Mouse (Mus musculus) urinary bladder, adult 2 months (tissue): Measurements from ENCODE around the gene Stt3b. TPM values are rescaled to one million over a fixed set of nuclear protein-coding genes. Genes with fewer than 3 reads are reported as not detected.
A peak's percentile ranks its signal among the peaks of the same experiment; 100 is the strongest.

Source experiments
- DNase-seq: peaks from one replicate; pipeline ENCODE4 v3.0.0; 2022; ENCODE audit warnings: low spot score
- polyA plus RNA-seq: library from polyadenylated mRNA; depleted of rRNA; stranded (reverse); fragments of >200 nt; gene quantifications from 2 replicates; pipeline ENCODE4 v1.2.3, GENCODE M21; 2012

The Stt3b gene
- polyA plus RNA-seq, 1 experiment = 65.7 TPM

- DNase-seq = no peak
Observed at GRCm38 (mm10) chr9:115318621-115319375, 8.6 kb upstream of the Stt3b start.

DNA sequence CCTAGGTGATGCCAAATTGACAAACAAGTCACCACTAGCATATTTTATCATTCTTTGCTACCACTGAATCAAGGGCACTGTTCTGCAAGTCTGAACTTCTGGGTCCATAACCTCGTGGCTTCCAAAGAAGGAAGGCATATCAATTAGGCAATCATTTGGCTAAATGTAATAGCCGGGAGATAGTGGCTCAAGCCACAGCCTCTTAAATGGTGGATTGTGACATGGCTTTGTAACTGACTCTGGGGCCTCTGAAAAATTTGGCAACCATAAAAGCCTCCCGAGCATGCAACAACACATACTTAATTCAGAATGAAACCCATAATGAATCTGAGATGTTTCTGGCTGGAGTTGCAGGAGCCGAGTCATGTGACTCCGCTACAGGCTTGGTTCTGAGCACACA, 6.8 kb upstream of the Stt3b start:
- DNase-seq = no peak

DNA sequence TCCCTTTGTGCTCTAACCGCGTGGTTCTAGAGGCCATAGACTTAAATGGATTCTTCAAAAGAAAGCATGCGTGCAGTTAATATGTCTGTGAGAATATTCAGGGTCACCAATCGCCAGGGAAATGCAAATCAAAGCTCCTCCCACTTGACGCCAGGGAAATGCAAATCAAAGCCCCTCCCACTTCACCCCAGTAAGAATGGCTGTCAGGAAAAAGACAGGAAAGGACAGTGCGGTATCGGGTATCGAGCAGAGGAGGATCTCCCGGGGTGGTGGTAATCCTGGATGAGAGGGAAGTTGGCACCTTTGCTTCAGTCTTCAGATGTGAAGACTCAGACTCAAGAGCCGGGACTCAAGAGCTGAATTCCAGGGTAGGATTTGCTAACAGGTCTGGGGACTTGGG, 4.3 kb upstream of the Stt3b start:
- no peak for DNase-seq

DNA sequence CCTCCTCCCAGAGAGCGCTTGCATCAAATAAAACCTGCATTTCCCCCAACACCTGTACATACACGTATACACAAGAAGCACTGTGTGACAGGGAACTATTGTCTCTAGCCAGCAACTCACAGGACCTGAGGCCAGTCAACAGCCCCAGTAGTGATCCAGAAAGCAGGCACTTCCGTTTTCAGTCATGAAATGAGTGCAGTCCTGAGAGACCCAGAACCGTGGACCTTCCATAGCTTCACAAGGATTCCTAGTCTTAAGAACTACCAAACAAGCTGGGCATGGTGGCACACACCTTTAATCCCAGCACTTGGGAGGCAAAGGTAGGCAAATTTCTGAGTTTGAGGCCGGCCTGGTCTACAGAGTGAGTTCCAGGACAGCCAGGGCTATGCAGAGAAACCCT, 3.6 kb upstream of the Stt3b start:
- DNase-seq = no peak

- DNase-seq = no peak
Observed at GRCm38 (mm10) chr9:115311223-115311520, 951 bp upstream of the Stt3b start.

DNA sequence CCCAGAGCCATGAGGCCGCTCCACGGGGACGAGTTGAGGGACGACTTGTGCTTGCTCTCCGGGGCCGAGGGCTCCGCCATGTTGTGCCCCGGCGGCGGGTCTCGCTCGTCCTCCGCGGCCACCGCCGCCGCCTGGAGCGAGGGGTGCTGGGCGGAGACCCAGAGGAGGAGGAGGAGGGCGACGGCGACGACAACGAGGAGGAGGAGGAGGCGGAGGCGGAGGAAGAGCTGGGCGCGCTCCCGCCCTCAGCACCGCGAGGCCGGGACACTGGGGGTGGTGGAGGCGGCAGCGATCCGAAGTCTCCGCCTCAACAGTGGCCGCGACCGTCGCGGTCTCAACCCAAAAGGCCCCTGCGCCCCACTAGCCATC, 260 bp downstream of the Stt3b start:
- DNase-seq = peak; percentile 82

- DNase-seq = no peak
Observed at GRCm38 (mm10) chr9:115309381-115309971, 745 bp downstream of the Stt3b start.

GRCm38 (mm10) chr9:115308941-115309380, 1.3 kb downstream of the Stt3b start:
- no peak for DNase-seq

DNA sequence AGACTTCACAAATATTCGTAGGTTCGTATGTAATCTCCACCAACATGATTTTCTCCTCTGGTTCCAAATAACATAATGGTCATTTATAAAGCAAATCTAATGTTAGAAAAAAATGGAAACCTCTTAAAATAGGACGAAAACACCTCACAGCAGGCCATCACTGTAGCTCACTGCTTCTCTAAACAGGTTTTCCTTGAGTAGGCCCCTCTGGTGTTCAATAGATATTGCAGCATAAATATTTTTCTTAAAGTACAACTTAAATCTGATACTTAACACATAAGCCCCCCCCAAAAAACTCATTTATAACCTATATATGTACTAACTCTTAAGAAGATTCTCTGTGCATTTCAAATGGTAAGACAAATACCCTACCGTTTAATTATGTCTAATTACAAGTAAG, 1.8 kb downstream of the Stt3b start:
- no peak for DNase-seq

- DNase-seq = no peak
Observed at GRCm38 (mm10) chr9:115306202-115306601, 4.0 kb downstream of the Stt3b start.

DNA sequence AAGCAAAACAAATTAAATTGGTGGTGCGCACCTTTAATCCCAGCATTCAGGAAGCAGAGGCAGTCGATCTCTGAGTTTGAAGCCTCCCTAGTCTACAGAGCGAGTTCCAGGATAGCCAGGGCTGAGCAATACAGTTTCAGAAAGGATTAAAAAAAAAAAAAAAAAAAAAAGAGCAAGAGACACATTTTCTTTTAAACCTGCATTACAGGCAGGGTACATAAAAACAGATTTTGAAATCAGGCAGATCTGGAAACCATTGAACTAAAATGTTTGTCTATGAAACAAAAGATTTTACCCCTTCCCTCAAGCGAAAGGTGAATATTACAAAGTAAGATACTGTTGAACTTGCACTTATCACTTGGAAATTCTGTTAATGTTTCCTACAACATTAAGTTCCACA, 6.1 kb downstream of the Stt3b start:
- no peak for DNase-seq

DNA sequence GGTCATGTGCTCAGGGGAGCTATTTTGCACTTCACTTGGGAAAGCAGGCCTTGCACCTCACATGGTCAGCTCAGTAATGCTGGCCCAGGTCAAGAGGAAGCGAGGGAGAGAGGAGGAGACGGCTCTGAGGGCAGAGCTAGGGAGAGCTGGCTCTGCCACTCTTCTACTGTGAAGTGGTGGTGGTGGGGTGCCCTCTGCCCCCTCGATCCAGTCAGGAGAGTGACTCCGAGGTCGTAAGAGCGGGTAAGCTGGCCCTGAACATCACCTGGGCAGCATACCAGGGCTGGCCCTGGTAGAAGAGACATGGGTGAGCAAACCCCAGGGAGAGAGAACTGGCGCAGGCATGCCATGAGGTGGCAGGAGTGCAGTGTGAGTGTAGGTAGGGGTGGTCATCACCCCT, 8.6 kb downstream of the Stt3b start:
- DNase-seq = no peak

DNA sequence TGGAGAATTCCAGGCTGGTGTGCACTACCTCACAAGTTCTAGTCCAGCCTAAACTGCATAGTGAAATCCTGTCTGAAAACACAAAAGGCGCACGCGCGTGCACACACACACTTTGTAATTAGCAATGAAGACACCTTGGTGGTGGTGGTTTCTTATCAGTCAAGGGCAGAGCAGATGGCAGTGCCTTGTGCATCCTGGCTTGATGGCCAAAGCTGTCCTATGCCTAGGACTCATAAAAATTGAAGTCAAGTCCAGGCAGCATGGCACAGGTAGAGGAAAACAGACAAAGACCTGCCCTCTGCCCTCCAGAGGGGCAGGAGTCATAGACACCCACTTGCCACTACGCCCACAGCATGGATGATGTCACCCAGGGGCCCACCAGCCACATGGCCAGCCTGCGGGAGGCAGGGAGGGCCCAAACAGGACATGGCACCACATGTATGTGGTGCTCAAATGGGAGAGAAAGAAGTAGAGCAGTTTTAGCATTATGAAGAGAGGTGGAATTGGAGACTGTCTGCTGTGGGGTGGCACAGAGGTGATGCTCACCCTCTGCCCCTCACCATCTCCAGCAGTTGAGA, 9.1 kb downstream of the Stt3b start:
- no peak for DNase-seq

DNA sequence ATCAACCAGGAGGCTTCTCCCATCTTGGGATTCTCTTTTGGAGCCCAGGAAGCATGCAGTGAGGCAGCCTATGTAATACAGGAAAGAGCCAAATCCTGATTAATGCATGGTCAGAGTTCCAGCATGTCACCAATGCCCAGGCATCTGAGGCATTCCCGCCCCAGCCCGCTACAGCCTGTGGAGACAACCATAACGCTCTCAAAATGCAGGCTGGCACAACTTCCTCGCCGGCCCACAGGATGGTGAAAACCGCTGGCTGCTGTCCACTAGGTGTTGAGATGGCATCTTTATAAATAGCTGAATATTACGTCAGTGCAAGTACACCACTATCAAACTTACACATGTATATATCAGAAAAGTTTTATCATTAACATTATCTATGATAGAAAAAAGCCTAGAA, 13.5 kb downstream of the Stt3b start:
- DNase-seq = no peak

DNA sequence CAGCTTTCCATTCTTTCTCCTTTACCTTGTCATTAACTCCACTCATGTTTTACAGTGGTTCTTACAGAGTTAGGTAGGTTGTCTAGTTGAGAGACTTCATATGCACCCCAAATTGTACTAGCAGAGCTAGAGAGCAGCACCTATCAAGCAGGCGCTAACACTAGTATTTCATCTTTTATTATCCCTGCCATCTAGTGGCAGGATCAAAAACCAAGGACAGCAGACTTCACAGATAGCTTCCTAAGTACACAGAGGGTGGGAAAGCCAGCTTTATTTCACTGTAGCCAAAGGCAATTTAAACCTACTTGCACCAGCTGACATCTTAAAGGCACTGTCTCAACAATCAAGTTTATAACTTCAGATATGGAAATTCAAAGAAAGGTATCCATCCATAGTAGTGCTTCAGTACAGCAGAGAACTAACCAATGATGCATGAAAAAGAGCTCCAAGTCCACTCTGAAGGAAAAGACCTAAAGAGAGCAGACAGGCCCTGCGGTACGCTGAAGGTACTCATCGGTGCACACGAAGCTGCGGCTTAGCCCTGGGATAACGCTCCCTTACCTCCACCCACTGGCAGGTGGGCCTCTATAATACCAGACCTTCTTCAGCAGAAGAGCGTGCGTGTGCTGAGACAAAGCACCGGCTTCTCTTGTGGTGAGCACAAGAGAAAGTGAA, 16.2 kb downstream of the Stt3b start:
- DNase-seq = no peak

- no peak for DNase-seq
Observed at GRCm38 (mm10) chr9:115287774-115288434, 22.3 kb downstream of the Stt3b start.

DNA sequence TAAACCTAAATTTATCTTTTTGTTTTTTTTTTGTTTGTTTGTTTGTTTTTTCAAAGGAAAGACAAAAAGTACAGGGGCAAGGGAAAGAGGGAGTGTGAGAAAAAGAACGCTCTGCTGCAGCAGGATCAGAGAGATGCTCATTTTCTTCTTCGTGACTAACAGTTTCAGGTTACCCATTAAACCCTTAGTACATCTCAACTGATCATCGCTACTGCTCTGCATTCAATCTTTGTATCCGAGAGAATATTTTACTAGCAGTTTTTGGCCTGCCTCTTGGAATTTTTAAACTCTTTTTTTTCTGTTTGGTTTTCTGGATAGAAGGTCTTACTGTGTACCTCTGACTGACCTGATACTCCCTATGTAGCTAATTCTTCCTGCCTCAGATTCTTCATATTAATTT, 25.8 kb downstream of the Stt3b start:
- no peak for DNase-seq

- no peak for DNase-seq
Observed at GRCm38 (mm10) chr9:115283403-115283802, 26.8 kb downstream of the Stt3b start.

- DNase-seq = no peak
Observed at GRCm38 (mm10) chr9:115278641-115279040, 31.6 kb downstream of the Stt3b start.

GRCm38 (mm10) chr9:115274806-115275205, 35.4 kb downstream of the Stt3b start:
- DNase-seq = no peak

- DNase-seq = no peak
Observed at GRCm38 (mm10) chr9:115273095-115273649, 37.0 kb downstream of the Stt3b start.

- peak; percentile 52 for DNase-seq
Observed at GRCm38 (mm10) chr9:115272451-115272850, 37.8 kb downstream of the Stt3b start.
